Mouse (Mus musculus) frontal cortex, adult 2 months (tissue): ENCODE measurements at regions not wholly inside any gene's neighbourhood (a gene's known extent, or its start where the extent isn't known, plus 50 kb on each side); places are given as distances from the start of the nearest gene placed in this dataset.
A peak's percentile ranks its signal among the peaks of the same experiment; 100 is the strongest.

Experiments
- DNase-seq, 2 experiments: peaks; one replicate each; pipeline ENCODE4 v3.0.0; 2022; ENCODE audit warnings: low spot score in 1 of 2; ENCODE audit errors: extremely low spot score in 1 of 2

GRCm38 (mm10) chr4:131350268-131350667, 406.1 kb downstream of the Matn1 start:
- no peak for DNase-seq

GRCm38 (mm10) chr4:131354908-131355307, 410.7 kb downstream of the Matn1 start:
- DNase-seq: no peak

GRCm38 (mm10) chr4:131355526-131355991, 411.4 kb downstream of the Matn1 start:
- DNase-seq: peak; percentile 49 to 68

GRCm38 (mm10) chr4:131356316-131356715, 412.1 kb downstream of the Matn1 start:
- DNase-seq: peak; percentile 79 to 84

- no peak for DNase-seq
These were observed 418.8 kb downstream of the Matn1 start for GRCm38 (mm10) chr4:131363030-131363429.

- peak in 1 of 2 experiments; percentile 50 for DNase-seq
These were observed 420.6 kb downstream of the Matn1 start for GRCm38 (mm10) chr4:131364671-131365252.

GRCm38 (mm10) chr4:131366006-131366405, 421.8 kb downstream of the Matn1 start:
- DNase-seq: no peak

- no peak for DNase-seq
These were observed 422.5 kb downstream of the Matn1 start for GRCm38 (mm10) chr4:131366656-131367055.

- DNase-seq: no peak
These were observed 428.3 kb downstream of the Matn1 start for GRCm38 (mm10) chr4:131372517-131372916.

- no peak for DNase-seq
These were observed 429.0 kb downstream of the Matn1 start for GRCm38 (mm10) chr4:131373172-131373571.

- DNase-seq: no peak
These were observed 430.5 kb downstream of the Matn1 start for GRCm38 (mm10) chr4:131374527-131375290.

GRCm38 (mm10) chr4:131381063-131381462, 436.9 kb downstream of the Matn1 start:
- peak in 1 of 2 experiments; percentile 53 for DNase-seq

GRCm38 (mm10) chr4:131381529-131381928, 437.3 kb downstream of the Matn1 start:
- no peak for DNase-seq

- DNase-seq: peak; percentile 46 to 78
These were observed 439.7 kb downstream of the Matn1 start for GRCm38 (mm10) chr4:131383862-131384261.

- DNase-seq: peak in 1 of 2 experiments; percentile 64
These were observed 442.8 kb downstream of the Matn1 start for GRCm38 (mm10) chr4:131386961-131387360.

GRCm38 (mm10) chr4:131391119-131391923, 446.8 kb downstream of the Ptpru start:
- no peak for DNase-seq

- DNase-seq: no peak
These were observed 446.2 kb downstream of the Ptpru start for GRCm38 (mm10) chr4:131391924-131392297.

GRCm38 (mm10) chr4:131392478-131392877, 445.6 kb downstream of the Ptpru start:
- DNase-seq: no peak

- DNase-seq: no peak
These were observed 441.8 kb downstream of the Ptpru start for GRCm38 (mm10) chr4:131396226-131396840.

- no peak for DNase-seq
These were observed 440.9 kb downstream of the Ptpru start for GRCm38 (mm10) chr4:131397161-131397560.

GRCm38 (mm10) chr4:131400756-131401155, 437.3 kb downstream of the Ptpru start:
- peak in 1 of 2 experiments; percentile 77 for DNase-seq
